Mouse (Mus musculus) embryo, embryonic 11 days (tissue): Measurements from ENCODE around the gene Lmcd1.
A peak's percentile ranks its signal among the peaks of the same experiment; 100 is the strongest.
"Not testable (repeated sequence)": the region's sequence is repeated elsewhere in the genome, so short reads cannot be mapped to it uniquely, and the experiment has no call there.

Experiments
- DNase-seq: peaks from one replicate; pipeline ENCODE4 v3.0.0-alpha.2; 2015

The Lmcd1 gene

GRCm38 (mm10) chr6:112273501-112274205, at the start of gene Lmcd1:
Lmcd1 (plus strand) TSS chr6:112273758.
- DNase-seq, result peak; percentile 91

GRCm38 (mm10) chr6:112223877-112224632, 49.5 kb upstream of the Lmcd1 start:
- DNase-seq, result no peak

- no peak for DNase-seq
Observed at GRCm38 (mm10) chr6:112236775-112237174, 36.8 kb upstream of the Lmcd1 start.

- DNase-seq, result no peak
Observed at GRCm38 (mm10) chr6:112242216-112242615, 31.3 kb upstream of the Lmcd1 start.

- DNase-seq, result no peak
Observed at GRCm38 (mm10) chr6:112245639-112246038, 27.9 kb upstream of the Lmcd1 start.

GRCm38 (mm10) chr6:112246636-112247035, 26.9 kb upstream of the Lmcd1 start:
- no peak for DNase-seq

GRCm38 (mm10) chr6:112253943-112254342, 19.6 kb upstream of the Lmcd1 start:
- DNase-seq, result not testable (repeated sequence)

GRCm38 (mm10) chr6:112254967-112255366, 18.6 kb upstream of the Lmcd1 start:
- no peak for DNase-seq

- DNase-seq, result no peak
Observed at GRCm38 (mm10) chr6:112255388-112256225, 18.0 kb upstream of the Lmcd1 start.

GRCm38 (mm10) chr6:112256599-112256998, 17.0 kb upstream of the Lmcd1 start:
- no peak for DNase-seq

- DNase-seq, result no peak
Observed at GRCm38 (mm10) chr6:112261089-112261488, 12.5 kb upstream of the Lmcd1 start.

GRCm38 (mm10) chr6:112264321-112264720, 9.2 kb upstream of the Lmcd1 start:
- no peak for DNase-seq

- no peak for DNase-seq
Observed at GRCm38 (mm10) chr6:112266631-112267030, 6.9 kb upstream of the Lmcd1 start.

- DNase-seq, result no peak
Observed at GRCm38 (mm10) chr6:112267661-112268357, 5.7 kb upstream of the Lmcd1 start.

GRCm38 (mm10) chr6:112274261-112275055, 900 bp downstream of the Lmcd1 start:
- DNase-seq, result peak; percentile 39

- no peak for DNase-seq
Observed at GRCm38 (mm10) chr6:112275731-112276245, 2.2 kb downstream of the Lmcd1 start.

- no peak for DNase-seq
Observed at GRCm38 (mm10) chr6:112278805-112279204, 5.2 kb downstream of the Lmcd1 start.

- DNase-seq, result no peak
Observed at GRCm38 (mm10) chr6:112280161-112280560, 6.6 kb downstream of the Lmcd1 start.

- peak; percentile 17 for DNase-seq
Observed at GRCm38 (mm10) chr6:112280945-112281344, 7.4 kb downstream of the Lmcd1 start.

- no peak for DNase-seq
Observed at GRCm38 (mm10) chr6:112281935-112282334, 8.4 kb downstream of the Lmcd1 start.

GRCm38 (mm10) chr6:112284087-112284486, 10.5 kb downstream of the Lmcd1 start:
- no peak for DNase-seq

GRCm38 (mm10) chr6:112287671-112288070, 14.1 kb downstream of the Lmcd1 start:
- DNase-seq, result no peak
